Mouse (Mus musculus): ENCODE measurements around the gene Psmb10.

The Psmb10 gene

GRCm38 (mm10) chr8:105937496-105938305 is 543 bp downstream of the Psmb10 start:
- peak; percentile 39 for DNase-seq (ENCODE audit: low spot score)

GRCm38 (mm10) chr8:105936866-105937475 is 1.3 kb downstream of the Psmb10 start:
- peak; percentile 96 for DNase-seq (ENCODE audit: low spot score)

- no peak for DNase-seq (ENCODE audit: low spot score)
Measured at GRCm38 (mm10) chr8:105935863-105936603, 2.2 kb downstream of the Psmb10 start.

- no peak for DNase-seq (ENCODE audit: low spot score)
Measured at GRCm38 (mm10) chr8:105935105-105935504, 3.1 kb downstream of the Psmb10 start.

GRCm38 (mm10) chr8:105933762-105934161 is 4.5 kb downstream of the Psmb10 start, which contains the start of gene Ctrl:
Gene Ctrl, minus strand, starts transcription at chr8:105933862.
- no peak for DNase-seq (ENCODE audit: low spot score)

- no peak for DNase-seq (ENCODE audit: low spot score)
Measured at GRCm38 (mm10) chr8:105932525-105932924, 5.7 kb downstream of the Psmb10 start.

GRCm38 (mm10) chr8:105931271-105931670 is 7.0 kb downstream of the Psmb10 start:
- DNase-seq (ENCODE audit: low spot score): no peak

- DNase-seq (ENCODE audit: low spot score): peak; percentile 86
Measured at GRCm38 (mm10) chr8:105930602-105931001, 7.6 kb downstream of the Psmb10 start.

GRCm38 (mm10) chr8:105925123-105925522 is 13.1 kb downstream of the Psmb10 start:
- no peak for DNase-seq (ENCODE audit: low spot score)

GRCm38 (mm10) chr8:105919390-105919789 is 18.9 kb downstream of the Psmb10 start:
- DNase-seq (ENCODE audit: low spot score): no peak

GRCm38 (mm10) chr8:105900941-105901616 is 37.2 kb downstream of the Psmb10 start:
- DNase-seq (ENCODE audit: low spot score): no peak

- DNase-seq (ENCODE audit: low spot score): peak; percentile 95
Measured at GRCm38 (mm10) chr8:105900180-105900940, 37.9 kb downstream of the Psmb10 start, which contains the start of gene Pskh1. Gene Pskh1, plus strand, starts transcription at chr8:105900441.

GRCm38 (mm10) chr8:105897801-105898480 is 40.3 kb downstream of the Psmb10 start:
- no peak for DNase-seq (ENCODE audit: low spot score)

- peak; percentile 85 for DNase-seq (ENCODE audit: low spot score)
Measured at GRCm38 (mm10) chr8:105893339-105893738, 44.9 kb downstream of the Psmb10 start, which contains the start of gene Nrn1l. Gene Nrn1l, plus strand, starts transcription at chr8:105893567.

GRCm38 (mm10) chr8:105892432-105892831 is 45.8 kb downstream of the Psmb10 start:
- DNase-seq (ENCODE audit: low spot score): no peak

- no peak for DNase-seq (ENCODE audit: low spot score)
Measured at GRCm38 (mm10) chr8:105890870-105891269, 47.4 kb downstream of the Psmb10 start.

- DNase-seq (ENCODE audit: low spot score): no peak
Measured at GRCm38 (mm10) chr8:105889756-105890465, 48.3 kb downstream of the Psmb10 start.

Data from embryo, embryonic 10.5 days (tissue).